Mouse (Mus musculus): ENCODE data around the gene Adam17. TPM values are rescaled to one million over a fixed set of nuclear protein-coding genes. Genes with fewer than 3 reads are reported as not detected.

Gene Adam17
- total and polyA plus RNA-seq, 2 experiments, result 10.5 to 14.7 TPM

GRCm38 (mm10) chr12:21274446-21274845, 99.0 kb downstream of the Adam17 start:
- TF ChIP-seq POLR2A (IDR thresholded peaks at IDR 0.05; ENCODE audit: extremely low read depth, insufficient read depth, low read length) (no peak), CTCF (IDR thresholded peaks at IDR 0.05; ENCODE audit: low read depth, low read length) (no peak)
- Histone ChIP-seq H3K36me3 (ENCODE audit: control insufficient read depth, insufficient read depth, low read length) (peaks cover 25% of the 10 kb centered on the region), H3K27me3 (ENCODE audit: control insufficient read depth, insufficient read depth, low read length) (no peaks in the 10 kb centered on the region), H3K4me3 (ENCODE audit: insufficient read depth, low read depth, low read length) (no peak overlapping the region), H3K79me2 (ENCODE audit: control insufficient read depth, insufficient read depth, low read length) (no peaks in the 10 kb centered on the region; the same call in 1 of the 2 replicates), H3K9ac (ENCODE audit: low read depth, low read length) (no peak overlapping the region), H3K4me1 (ENCODE audit: control insufficient read depth, insufficient read depth, low read length) (no peaks in the 10 kb centered on the region), H3K27ac (replicated peaks; ENCODE audit: insufficient read depth, low read depth, low read length) (no peak overlapping the region)
- no peak for DNase-seq (ENCODE audit: extremely low read depth, low read depth, low spot score)
- WGBS, result 87% methylated on average over 7 of the region's 7 CpGs

Other genes with a start within 250 kb of the Adam17 start
- 28.7 and 34.1 TPM in 2 replicates for gene Cpsf3, start 88.2 kb downstream of the Adam17 start, total RNA-seq (2014; rRNA removed)
- 14.7 and 16.1 TPM in 2 replicates for gene Cpsf3, start 88.2 kb downstream of the Adam17 start, polyA plus RNA-seq (2012; rRNA removed)
- gene Itgb1bp1, start 87.3 kb downstream of the Adam17 start, total RNA-seq (2014; rRNA removed), result 17.3 and 26.4 TPM in 2 replicates
- gene Itgb1bp1, start 87.3 kb downstream of the Adam17 start, polyA plus RNA-seq (2012; rRNA removed), result 7.0 and 8.3 TPM in 2 replicates
- gene Iah1, start 57.2 kb downstream of the Adam17 start, total RNA-seq (2014; rRNA removed), result 258 and 346 TPM in 2 replicates
- gene Iah1, start 57.2 kb downstream of the Adam17 start, polyA plus RNA-seq (2012; rRNA removed), result 330 and 339 TPM in 2 replicates
- gene Ywhaq, start 44.0 kb upstream of the Adam17 start, total RNA-seq (2014; rRNA removed), result 78.0 and 81.4 TPM in 2 replicates
- gene Ywhaq, start 44.0 kb upstream of the Adam17 start, polyA plus RNA-seq (2012; rRNA removed), result 25.7 and 33.4 TPM in 2 replicates